Mouse (Mus musculus) midbrain, embryonic 14.5 days (tissue): ENCODE results near the gene Sh3d21. TPM values are rescaled to one million over a fixed set of nuclear protein-coding genes. Genes with fewer than 3 reads are reported as not detected.

ENCODE experiments used
- ATAC-seq: fragments of 200-750 bp; cut with Nextera tagmentation; 2 replicates; pipeline ENCODE4 v1.8.0; 2017; ENCODE audit warnings: moderate number of reproducible peaks, moderate library complexity; ENCODE audit not compliant: low FRiP score, low TSS enrichment
- DNase-seq: peaks from one replicate; pipeline ENCODE4 v3.0.0-alpha.2; 2015
- H3K27ac ChIP-seq: fragments of 300-500 bp; sonication (generic); replicated peaks from 2 replicates; pipeline ENCODE4 v1.5.1; 2014; ENCODE audit warnings: mild to moderate bottlenecking, low read depth, low read length, moderate library complexity
- H3K27me3 ChIP-seq: fragments of 300-500 bp; sonication (generic); 2 replicates; pipeline ENCODE4 v1.6.1; 2014; ENCODE audit warnings: low read length, control low read depth, mixed read lengths; ENCODE audit not compliant: control insufficient read depth, insufficient read depth
- H3K36me3 ChIP-seq: fragments of 300-500 bp; sonication (generic); 2 replicates; pipeline ENCODE4 v1.6.1; 2014; ENCODE audit warnings: low read length, control low read depth; ENCODE audit not compliant: control insufficient read depth, insufficient read depth
- H3K4me1 ChIP-seq: fragments of 300-500 bp; sonication (generic); 2 replicates; pipeline ENCODE4 v1.6.1; 2014; ENCODE audit warnings: mild to moderate bottlenecking, antibody characterized with exemption, low read length, control low read depth; ENCODE audit not compliant: control insufficient read depth, insufficient read depth
- H3K4me2 ChIP-seq: fragments of 300-500 bp; sonication (generic); 2 replicates; pipeline ENCODE4 v1.6.1; 2014; ENCODE audit warnings: mild to moderate bottlenecking, low read length, moderate library complexity
- H3K4me3 ChIP-seq: fragments of 300-500 bp; sonication (generic); replicated peaks from 2 replicates; pipeline ENCODE4 v1.5.1; 2014; ENCODE audit warnings: low read depth, low read length
- H3K9ac ChIP-seq: fragments of 300-500 bp; sonication (generic); replicated peaks from 2 replicates; pipeline ENCODE4 v1.6.1; 2014; ENCODE audit warnings: mild to moderate bottlenecking, low read length, moderate library complexity
- H3K9me3 ChIP-seq: fragments of 300-500 bp; sonication (generic); 2 replicates; pipeline ENCODE4 v1.6.1; 2016; ENCODE audit warnings: low read length, control low read depth, mixed read lengths; ENCODE audit not compliant: control insufficient read depth
- WGBS: fragments of 180-500 bp; shearing (Covaris S2); extraction: QIAGEN DNeasy Blood & Tissue Kit; methylation state at CpG from one replicate; pipeline ENCODE4 v1.1.7; 2014; 5-methylcytosine and 5-hydroxymethylcytosine counted together
- polyA plus RNA-seq: library from polyadenylated mRNA; unstranded; fragments of >200 nt; fragmentation: Nextera tagmentation; extraction: Ambion mirVana; gene quantifications from 2 replicates; pipeline ENCODE4 v1.2.1, GENCODE M21; 2014

Gene Sh3d21
- polyA plus RNA-seq, 1 experiment from 2014 or later, result 0.89 TPM

GRCm38 (mm10) chr4:126104261-126105075, 58.8 kb downstream of the Sh3d21 start:
- peak overlapping the region; percentile 64 for H3K27ac ChIP-seq
- H3K36me3 ChIP-seq, result no peaks in the 10 kb centered on the region
- ATAC-seq (no peak), DNase-seq (peak; percentile 54)
- H3K4me1 ChIP-seq, result peaks cover 51% of the 10 kb centered on the region
- H3K9me3 ChIP-seq, result no peaks in the 10 kb centered on the region
- WGBS, result 2% methylated on average over 34 of the region's 34 CpGs
- peak overlapping the region; percentile 83 for H3K9ac ChIP-seq
- H3K4me2 ChIP-seq, result peak overlapping the region; percentile 96
- no peaks in the 10 kb centered on the region for H3K27me3 ChIP-seq
- H3K4me3 ChIP-seq, result peak overlapping the region; percentile 91

GRCm38 (mm10) chr4:126103590-126104068, 59.7 kb downstream of the Sh3d21 start, which contains the start of gene Stk40:
Gene Stk40 (plus strand): TSS chr4:126103957.
- no peaks in the 10 kb centered on the region for H3K36me3 ChIP-seq
- DNase-seq (peak; percentile 98), ATAC-seq (peak; percentile 94)
- WGBS, result under 1% methylated on average over 33 of the region's 34 CpGs
- H3K4me3 ChIP-seq, result peak within 1 kb of the TSS; percentile 91
- H3K27me3 ChIP-seq, result no peaks in the 10 kb centered on the region
- peaks cover 49% of the 10 kb centered on the region for H3K4me1 ChIP-seq
- peak within 1 kb of the TSS; percentile 83 for H3K9ac ChIP-seq
- H3K4me2 ChIP-seq, result peak within 1 kb of the TSS; percentile 96
- peak within 1 kb of the TSS; percentile 83 for H3K27ac ChIP-seq
- no peaks in the 10 kb centered on the region for H3K9me3 ChIP-seq

GRCm38 (mm10) chr4:126103057-126103581, 60.2 kb downstream of the Sh3d21 start:
- no peaks in the 10 kb centered on the region for H3K36me3 ChIP-seq
- WGBS, result under 1% methylated on average over 15 of the region's 15 CpGs
- ATAC-seq (peak; percentile 59), DNase-seq (peak; percentile 71)
- peak overlapping the region; percentile 32 for H3K9ac ChIP-seq
- H3K27ac ChIP-seq, result peak overlapping the region; percentile 83
- no peaks in the 10 kb centered on the region for H3K27me3 ChIP-seq
- peak overlapping the region; percentile 91 for H3K4me3 ChIP-seq
- peaks cover 43% of the 10 kb centered on the region for H3K4me1 ChIP-seq
- H3K9me3 ChIP-seq, result no peaks in the 10 kb centered on the region
- peak overlapping the region; percentile 96 for H3K4me2 ChIP-seq

- Histone ChIP-seq H3K27ac (peak overlapping the region; percentile 83), H3K4me3 (peak overlapping the region; percentile 91), H3K4me1 (peaks cover 37% of the 10 kb centered on the region), H3K27me3 (no peaks in the 10 kb centered on the region), H3K36me3 (no peaks in the 10 kb centered on the region), H3K4me2 (peak overlapping the region; percentile 96), H3K9me3 (no peaks in the 10 kb centered on the region), H3K9ac (peak overlapping the region; percentile 32; the same call in 1 of the 2 replicates)
- WGBS, result 43% methylated on average over 7 of the region's 7 CpGs
- DNase-seq (no peak), ATAC-seq (no peak)
Measured at GRCm38 (mm10) chr4:126102061-126102841, 61.0 kb downstream of the Sh3d21 start.

- ATAC-seq (no peak), DNase-seq (no peak)
- Histone ChIP-seq H3K4me3 (no peak overlapping the region), H3K27ac (no peak overlapping the region), H3K4me2 (no peak overlapping the region), H3K9ac (no peak overlapping the region), H3K36me3 (no peaks in the 10 kb centered on the region), H3K4me1 (peaks cover 31% of the 10 kb centered on the region), H3K9me3 (no peaks in the 10 kb centered on the region), H3K27me3 (no peaks in the 10 kb centered on the region)
- 85% methylated on average over 3 of the region's 3 CpGs for WGBS
Measured at GRCm38 (mm10) chr4:126100764-126101163, 62.5 kb downstream of the Sh3d21 start.

Other genes starting within 250 kb of the Sh3d21 start
- 0.50 and 0.64 TPM in 2 replicates for gene Csf3r, start 138.9 kb downstream of the Sh3d21 start, polyA plus RNA-seq
- gene Mrps15, start 116.6 kb downstream of the Sh3d21 start, polyA plus RNA-seq, result 125 and 139 TPM in 2 replicates
- 34.0 and 42.7 TPM in 2 replicates for gene Oscp1, start 104.9 kb downstream of the Sh3d21 start, polyA plus RNA-seq
- gene Lsm10, start 66.9 kb downstream of the Sh3d21 start, polyA plus RNA-seq, result 47.8 and 51.2 TPM in 2 replicates
- 21.1 and 29.4 TPM in 2 replicates for gene Stk40, start 59.5 kb downstream of the Sh3d21 start, polyA plus RNA-seq
- 7.8 and 12.3 TPM in 2 replicates for gene Eva1b, start 15.7 kb downstream of the Sh3d21 start, polyA plus RNA-seq
- 113 and 167 TPM in 2 replicates for gene Thrap3, start 39.3 kb upstream of the Sh3d21 start, polyA plus RNA-seq
- gene Map7d1, start 92.9 kb upstream of the Sh3d21 start, polyA plus RNA-seq, result 78.3 and 85.3 TPM in 2 replicates
- 37.1 and 124 TPM in 2 replicates for gene Trappc3, start 98.8 kb upstream of the Sh3d21 start, polyA plus RNA-seq
- gene Col8a2, start 123.3 kb upstream of the Sh3d21 start, polyA plus RNA-seq, result 0.57 and 1.1 TPM in 2 replicates
- gene Adprhl2, start 158.2 kb upstream of the Sh3d21 start, polyA plus RNA-seq, result 64.2 and 76.6 TPM in 2 replicates
- gene Tekt2, start 162.2 kb upstream of the Sh3d21 start, polyA plus RNA-seq, result 7.4 and 9.7 TPM in 2 replicates